In genomic region chr13:34187571-34187970, GRCm38 (mm10) we compare ENCODE assay signal across 9 mouse cellular contexts. TPM values are rescaled to one million over a fixed set of nuclear protein-coding genes. Genes with fewer than 3 reads are reported as not detected.
DNase-seq lines count a peak whose midpoint lies in the region; ATAC-seq and TF ChIP-seq lines count a peak whose summit lies in the region.
"Had no signal": no experiment of that assay in that cellular context is flagged by ENCODE, and none has a peak within 500 bp of the region (broad histone marks: within the 10 kb centered on the region; RNA-seq: fewer than 3 reads in every experiment).

No protein-coding gene starts in this region.

- intact Hi-C loops in heart, adult 2 months (cut with DNase I), result loop anchor here (1.0 to 10.0 kb wide), 5 partner anchors 157 to 785 kb away; partner anchors contain the start of gene Slc22a23

- peaks cover 5% of the 10 kb centered on the region for H3K4me1 ChIP-seq in heart, adult 2 months (ENCODE audit: control insufficient read depth, insufficient read depth, low read length)
- no peaks in the 10 kb centered on the region for H3K4me1 ChIP-seq in kidney, adult 2 months (ENCODE audit: control insufficient read depth, insufficient read depth, low read length)
- H3K4me1 ChIP-seq in limb, embryonic 11.5 days (ENCODE audit: control insufficient read depth, insufficient read depth, low read length), result no peaks in the 10 kb centered on the region
- H3K4me1 ChIP-seq in midbrain, embryonic 16.5 days (ENCODE audit: control insufficient read depth, insufficient read depth, low read length), result no peaks in the 10 kb centered on the region
- H3K4me1 ChIP-seq: embryonic facial prominence, embryonic 12.5 days had no signal

- H3K36me3 ChIP-seq in heart, adult 2 months (ENCODE audit: control insufficient read depth, insufficient read depth, low read length), result no peaks in the 10 kb centered on the region
- no peaks in the 10 kb centered on the region for H3K36me3 ChIP-seq in kidney, adult 2 months (ENCODE audit: control insufficient read depth, insufficient read depth, low read length)
- H3K36me3 ChIP-seq in limb, embryonic 11.5 days (ENCODE audit: control insufficient read depth, insufficient read depth, low read length), result peaks cover 2% of the 10 kb centered on the region; the same call in 1 of the 2 replicates
- no peaks in the 10 kb centered on the region; the same call in 1 of the 2 replicates for H3K36me3 ChIP-seq in midbrain, embryonic 16.5 days (ENCODE audit: control insufficient read depth, insufficient read depth, low read length)

- peak; percentile 95 for TF ChIP-seq CTCF in heart, adult 2 months (IDR thresholded peaks at IDR 0.05)
- TF ChIP-seq CTCF in kidney, adult 2 months (conservative IDR thresholded peaks at IDR 0.05; ENCODE audit: insufficient read depth, insufficient read length, low read depth, low read length), result peak; percentile 92

- H3K4me3 ChIP-seq in heart, adult 2 months, result no peak overlapping the region
- no peak overlapping the region for H3K4me3 ChIP-seq in kidney, adult 2 months (ENCODE audit: insufficient read depth, low read depth, low read length)
- no peak overlapping the region for H3K4me3 ChIP-seq in limb, embryonic 11.5 days (ENCODE audit: low read depth, low read length)
- H3K4me3 ChIP-seq in midbrain, embryonic 16.5 days (ENCODE audit: low read depth, low read length), result no peak overlapping the region
- H3K4me3 ChIP-seq: embryonic facial prominence, embryonic 12.5 days had no signal

- no peaks in the 10 kb centered on the region for H3K27me3 ChIP-seq in heart, adult 2 months (ENCODE audit: control insufficient read depth, insufficient read depth, low read length)
- H3K27me3 ChIP-seq in kidney, adult 2 months (replicated peaks; ENCODE audit: control insufficient read depth, insufficient read depth, low read length), result no peaks in the 10 kb centered on the region
- H3K27me3 ChIP-seq in limb, embryonic 11.5 days (ENCODE audit: control insufficient read depth, insufficient read depth, low read length), result no peaks in the 10 kb centered on the region
- H3K27me3 ChIP-seq in midbrain, embryonic 16.5 days (ENCODE audit: control insufficient read depth, insufficient read depth, low read depth, low read length), result no peaks in the 10 kb centered on the region
- H3K27me3 ChIP-seq: embryonic facial prominence, embryonic 12.5 days had no signal

- H3K4me2 ChIP-seq in limb, embryonic 11.5 days (ENCODE audit: low read depth, severe bottlenecking), result no peak overlapping the region
- no peak overlapping the region for H3K4me2 ChIP-seq in midbrain, embryonic 16.5 days (ENCODE audit: low read length)
- H3K4me2 ChIP-seq: embryonic facial prominence, embryonic 12.5 days had no signal

- no peak overlapping the region for H3K27ac ChIP-seq in heart, adult 2 months
- H3K27ac ChIP-seq in kidney, adult 2 months (ENCODE audit: insufficient read depth, low read depth, low read length), result no peak overlapping the region
- no peak overlapping the region for H3K27ac ChIP-seq in limb, embryonic 11.5 days (replicated peaks; ENCODE audit: low read depth, low read length)
- no peak overlapping the region for H3K27ac ChIP-seq in midbrain, embryonic 16.5 days (ENCODE audit: low read length)
- H3K27ac ChIP-seq: embryonic facial prominence, embryonic 12.5 days had no signal

- no peak for TF ChIP-seq POLR2A in heart, adult 2 months (IDR thresholded peaks at IDR 0.05; ENCODE audit: insufficient read depth, low read depth, low read length)
- no peak for TF ChIP-seq POLR2A in kidney, adult 2 months (IDR thresholded peaks at IDR 0.05; ENCODE audit: low read depth, low read length)

- no peak overlapping the region for H3K9ac ChIP-seq in heart, adult 2 months (ENCODE audit: low read depth, low read length)
- no peak overlapping the region for H3K9ac ChIP-seq in limb, embryonic 11.5 days (ENCODE audit: low read length)
- H3K9ac ChIP-seq in midbrain, embryonic 16.5 days (ENCODE audit: low read depth, low read length), result no peak overlapping the region
- H3K9ac ChIP-seq: embryonic facial prominence, embryonic 12.5 days had no signal

- no peaks in the 10 kb centered on the region for H3K79me2 ChIP-seq in heart, adult 2 months (replicated peaks; ENCODE audit: control insufficient read depth, insufficient read depth, low read length)

- ATAC-seq in limb, embryonic 11.5 days (ENCODE audit: insufficient number of reproducible peaks, low FRiP score, low TSS enrichment, low read depth), result 0 out of 2 replicates have a peak, but pooled peaks have one; percentile 57
- peak; percentile 87 for ATAC-seq in midbrain, embryonic 16.5 days

- 6% methylated on average over 5 of the region's 5 CpGs for WGBS in heart, adult 2 months
- 9% methylated on average over 5 of the region's 5 CpGs for WGBS in kidney, adult 2 months
- WGBS in limb, embryonic 11.5 days, result 20% methylated on average over 5 of the region's 5 CpGs
- 10% methylated on average over 5 of the region's 5 CpGs for WGBS in midbrain, embryonic 16.5 days

- DNase-seq in A20 (ENCODE audit: low read depth, low spot score), result peak; percentile 85
- peak; percentile 77 for DNase-seq in adrenal gland, adult 2 months
- peak; percentile 51 for DNase-seq in embryo, embryonic 11.5 days (ENCODE audit: low read depth, low spot score)
- DNase-seq in heart, adult 2 months, result peak; percentile 55 to 76
- peak; percentile 85 for DNase-seq in kidney, adult 2 months
- DNase-seq in limb, embryonic 11.5 days (ENCODE audit: low spot score), result peak; percentile 68
- peak; percentile 42 to 60 for DNase-seq in spleen, postnatal 10 days (ENCODE audit: low spot score in 2 of 2)

- H3K9me3 ChIP-seq in limb, embryonic 11.5 days (ENCODE audit: control insufficient read depth, low read length), result no peaks in the 10 kb centered on the region
- no peaks in the 10 kb centered on the region for H3K9me3 ChIP-seq in midbrain, embryonic 16.5 days (replicated peaks; ENCODE audit: control insufficient read depth, low read length, poor library complexity, severe bottlenecking)
- H3K9me3 ChIP-seq: embryonic facial prominence, embryonic 12.5 days had no signal

- peak; percentile 86; the same call in 1 of the 2 replicates for TF ChIP-seq EP300 in heart, adult 2 months (IDR thresholded peaks at IDR 0.05; ENCODE audit: insufficient read depth, low read depth, low read length)

RNA-seq across cellular contexts. Expression of gene Psmg4, which starts 24.8 kb away (rescaled TPM):
- 10 to 100 TPM; 30.4 to 36.3 TPM for total RNA-seq in adrenal gland, adult 2 months (2021)
- 109 and 110 TPM in 2 replicates for polyA plus RNA-seq in adrenal gland, adult 2 months (2012; rRNA removed)
- 10 to 100 TPM; 23.1 to 29.0 TPM for total RNA-seq in heart, adult 2 months (2021)
- 32.2 and 51.2 TPM in 2 replicates for polyA plus RNA-seq in heart, adult 2 months (2012; rRNA removed)
- 88.7 and 96.2 TPM in 2 replicates for polyA plus RNA-seq in kidney, adult 2 months (2012; rRNA removed)
- 88.2 and 95.1 TPM in 2 replicates for polyA plus RNA-seq in limb, embryonic 11.5 days (2014; fragmentation: Nextera tagmentation; extraction: Ambion mirVana)
- polyA plus RNA-seq in midbrain, embryonic 16.5 days (2015; fragmentation: Nextera tagmentation; extraction: Ambion mirVana), result 71.6 and 74.6 TPM in 2 replicates

RNA-seq across cellular contexts. Expression of gene Tubb2b, which starts 57.3 kb away (rescaled TPM):
- total RNA-seq in adrenal gland, adult 2 months (2021), result 1 to 10 TPM; 1.1 to 1.7 TPM
- polyA plus RNA-seq in adrenal gland, adult 2 months (2012; rRNA removed), result 1.6 and 4.2 TPM in 2 replicates
- total RNA-seq in heart, adult 2 months (2021), result 1 to 10 TPM; 2.6 to 5.3 TPM
- polyA plus RNA-seq in heart, adult 2 months (2012; rRNA removed), result 6.2 and 7.8 TPM in 2 replicates
- 27.6 and 30.5 TPM in 2 replicates for polyA plus RNA-seq in kidney, adult 2 months (2012; rRNA removed)
- 22.1 and 24.4 TPM in 2 replicates for polyA plus RNA-seq in limb, embryonic 11.5 days (2014; fragmentation: Nextera tagmentation; extraction: Ambion mirVana)
- 1,230 and 1,315 TPM in 2 replicates for polyA plus RNA-seq in midbrain, embryonic 16.5 days (2015; fragmentation: Nextera tagmentation; extraction: Ambion mirVana)

Comparison
In these comparisons a context has a peak if more than half of its experiments do, and no peak if none do; other contexts are left out.
1. RNA of gene Tubb2b, which starts 57.3 kb away (polyA plus RNA-seq): 1,230 to 1,315 TPM in midbrain, embryonic 16.5 days; 27.6 to 30.5 TPM in kidney, adult 2 months, 22.1 to 24.4 TPM in limb, embryonic 11.5 days, 6.2 to 7.8 TPM in heart, adult 2 months and 1.6 to 4.2 TPM in adrenal gland, adult 2 months; every median in the first group is over 10 times any median in the second.
2. Peak in every context shown above with its lines, with median percentiles within 50 percentile points of each other: DNase-seq.